Mouse (Mus musculus): ENCODE data around the gene Tnf. TPM values are rescaled to one million over a fixed set of nuclear protein-coding genes. Genes with fewer than 3 reads are reported as not detected.

Tnf gene
- total RNA-seq, 2 experiments from 2014 or later: not detected

DNA sequence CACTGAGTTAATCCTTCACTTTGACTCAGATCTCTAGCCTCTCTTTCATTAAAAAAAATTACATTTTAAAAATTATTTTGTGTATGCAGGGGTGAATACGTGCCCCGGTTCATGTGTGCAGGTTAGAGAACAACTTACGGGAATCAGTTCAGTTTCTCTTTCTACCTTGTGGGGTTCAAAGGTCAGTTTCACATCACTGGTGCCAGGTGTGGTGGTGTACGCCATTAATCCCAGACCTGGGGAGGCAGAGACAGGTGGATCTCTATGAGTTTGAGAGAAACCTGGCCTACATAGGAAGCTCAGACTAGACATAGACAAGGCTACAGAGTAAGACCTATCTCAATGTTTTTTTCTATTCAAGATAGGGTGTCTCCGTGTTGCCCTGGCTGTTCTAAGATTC, 11.3 kb upstream of the Tnf start:
- no peak for TF ChIP-seq CTCF (IDR thresholded peaks at IDR 0.05)
- Histone ChIP-seq H3K27ac (no peak overlapping the region), H3K4me3 (no peak overlapping the region)
- no peak for DNase-seq (ENCODE audit: extremely low spot score in 1 of 2, low spot score in 2 of 2)
- intact Hi-C loops (cut with DNase I): no loop called here

DNA sequence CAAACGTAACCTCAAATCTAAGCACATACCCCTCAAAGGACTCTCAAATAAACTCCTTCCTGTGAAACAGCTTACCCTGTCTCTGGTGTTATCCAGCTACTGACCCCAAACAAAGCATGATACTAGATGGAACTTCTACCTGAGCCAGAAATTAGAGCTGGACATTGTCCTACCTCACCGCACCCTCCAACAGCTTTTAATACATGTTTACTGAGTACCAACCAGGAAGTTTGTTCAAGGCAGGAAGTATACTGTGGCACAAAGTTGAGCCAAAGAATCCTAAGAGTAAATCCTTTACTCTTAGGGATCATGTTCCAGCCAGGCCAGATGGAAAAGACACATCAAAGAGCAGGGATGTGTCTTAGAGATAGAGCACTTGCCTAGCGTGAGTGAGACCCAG, 8.8 kb upstream of the Tnf start:
- no peak overlapping the region for H3K4me3 ChIP-seq
- no peak overlapping the region for H3K27ac ChIP-seq
- intact Hi-C loops (cut with DNase I): no loop called here
- no peak for TF ChIP-seq CTCF (IDR thresholded peaks at IDR 0.05)
- no peak for DNase-seq (ENCODE audit: extremely low spot score in 1 of 2, low spot score in 2 of 2)

DNA sequence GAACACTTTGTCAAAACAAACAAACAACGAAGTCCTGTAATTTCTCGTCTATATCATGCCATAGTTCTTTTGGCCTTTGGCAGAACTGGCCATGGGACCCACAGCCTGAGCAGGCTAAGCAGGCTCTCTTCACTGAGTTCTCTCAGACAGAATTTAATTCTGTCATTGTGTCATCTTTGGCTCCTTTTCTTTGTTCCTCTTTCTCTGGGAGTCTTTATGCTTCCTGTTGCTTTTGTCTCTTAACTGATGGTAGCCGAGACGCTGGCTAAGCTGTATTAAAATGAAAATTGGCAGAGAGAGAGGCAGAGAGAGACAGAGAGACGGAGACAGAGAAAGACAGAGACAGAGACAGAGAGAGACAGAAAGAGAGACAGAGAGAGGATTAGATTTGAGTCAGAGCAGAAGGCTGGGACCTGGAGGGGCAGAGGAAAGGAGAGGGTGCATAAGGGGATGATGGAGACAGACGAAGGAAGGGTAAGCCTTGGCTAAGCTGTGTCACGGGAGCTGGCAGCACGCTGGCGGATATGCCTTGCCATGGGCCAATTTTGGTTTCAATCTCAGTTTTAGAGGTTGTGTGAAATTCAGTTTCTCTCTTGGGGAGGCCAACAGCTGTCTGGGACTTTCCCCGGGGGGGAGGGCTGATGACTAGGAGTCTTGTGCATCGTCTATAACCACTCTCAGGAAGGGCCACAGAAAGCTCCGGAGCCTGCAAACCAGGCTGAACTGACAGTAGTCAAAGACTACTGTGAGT, 8.2 kb upstream of the Tnf start:
- intact Hi-C loops (cut with DNase I): no loop called here
- no peak for DNase-seq (ENCODE audit: extremely low spot score in 1 of 2, low spot score in 2 of 2)
- no peak overlapping the region for H3K4me3 ChIP-seq
- H3K27ac ChIP-seq: no peak overlapping the region
- no peak for TF ChIP-seq CTCF (IDR thresholded peaks at IDR 0.05)

DNA sequence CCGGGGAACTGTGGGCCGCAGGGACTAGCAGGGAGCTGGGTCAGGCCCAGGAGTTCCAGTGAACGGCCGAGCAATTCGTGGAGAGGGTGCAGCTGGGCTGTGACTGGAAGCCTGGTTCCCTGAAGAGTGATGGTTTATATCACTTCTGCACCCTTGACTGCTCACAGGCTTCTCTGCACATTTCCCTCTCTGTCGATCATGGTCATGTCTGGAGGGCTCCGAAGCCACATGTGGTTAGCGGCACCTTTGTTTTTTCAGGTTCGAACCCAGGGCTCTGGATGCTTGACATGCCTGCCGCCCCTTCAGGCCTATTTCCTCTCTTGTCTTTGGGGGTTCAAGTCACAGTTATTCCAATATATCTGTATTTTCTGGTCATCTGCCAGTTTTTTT, 3.6 kb upstream of the Tnf start:
- TF ChIP-seq CTCF (IDR thresholded peaks at IDR 0.05): no peak
- DNase-seq (ENCODE audit: extremely low spot score in 1 of 2, low spot score in 2 of 2): no peak
- Histone ChIP-seq H3K27ac (no peak overlapping the region), H3K4me3 (no peak overlapping the region)
- intact Hi-C loops (cut with DNase I): no loop called here

DNA sequence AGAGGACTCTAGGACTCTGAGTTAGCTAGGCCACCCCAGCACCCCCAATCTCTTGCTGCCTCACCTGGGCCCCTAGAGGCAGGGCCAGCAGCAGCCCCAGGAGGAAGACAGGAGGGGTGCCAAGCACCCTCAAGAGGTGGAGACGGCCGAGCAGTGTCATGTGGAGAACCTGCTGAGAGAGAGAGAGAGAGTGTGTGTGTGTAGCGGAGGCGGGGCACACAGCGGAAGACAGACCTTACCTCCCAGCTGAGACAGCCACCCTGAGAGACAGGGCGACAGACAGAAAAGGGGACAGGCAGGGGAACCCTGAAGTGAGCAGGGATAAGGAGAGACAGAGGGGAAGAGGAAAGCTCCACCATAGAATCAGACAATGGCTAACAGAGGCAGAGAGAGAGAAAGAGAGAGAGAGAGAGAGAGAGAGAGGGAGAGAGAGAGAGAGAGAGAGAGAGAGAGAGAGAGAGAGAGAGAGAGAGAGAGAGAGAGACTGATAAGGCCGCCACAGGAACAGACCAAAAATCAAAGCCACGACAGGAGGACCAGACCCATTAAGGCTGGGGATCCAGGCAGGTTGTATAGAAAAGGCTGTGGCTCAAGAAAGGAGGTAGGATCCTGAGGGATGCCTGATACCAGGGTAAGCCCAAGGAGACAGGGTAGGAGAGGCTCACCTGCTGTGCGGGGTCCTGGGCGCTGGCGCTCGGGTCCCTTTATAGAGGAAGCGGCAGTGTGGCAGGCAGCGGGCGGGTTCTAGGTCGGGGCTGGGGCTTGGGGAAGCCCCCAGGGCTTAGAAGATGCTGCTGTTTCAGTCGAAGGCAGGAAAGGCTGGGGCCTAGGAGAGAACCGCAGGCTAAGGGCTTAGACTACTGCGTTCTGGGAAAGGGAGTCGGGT, 2.9 kb upstream of the Tnf start, which contains the start of gene Lta:
Gene Lta (minus strand): TSS at position 858 of the 886 bp plus-strand sequence.
- Histone ChIP-seq H3K27ac (no peak within 1 kb of the TSS), H3K4me3 (no peak within 1 kb of the TSS)
- intact Hi-C loops (cut with DNase I): no loop called here
- no peak for TF ChIP-seq CTCF (IDR thresholded peaks at IDR 0.05)
- DNase-seq (ENCODE audit: extremely low spot score in 1 of 2, low spot score in 2 of 2): no peak

DNA sequence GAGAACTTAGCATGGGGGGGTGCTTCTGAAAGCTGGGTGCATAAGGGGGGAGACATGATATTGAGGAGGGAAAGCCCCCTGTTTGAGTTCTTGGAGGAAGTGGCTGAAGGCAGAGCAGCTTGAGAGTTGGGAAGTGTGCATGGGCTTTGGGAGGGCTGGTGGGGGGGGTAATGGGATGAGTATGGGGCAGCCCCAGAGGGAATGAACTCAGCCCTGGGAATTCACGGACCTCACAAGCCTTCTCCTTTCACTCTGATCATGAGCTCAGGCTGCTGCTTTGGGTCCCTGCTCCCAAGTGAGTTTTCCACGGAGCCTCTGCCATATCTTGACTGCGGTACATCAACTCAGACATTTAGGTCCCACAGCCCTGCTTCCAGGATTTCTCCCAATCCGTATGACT, 635 bp upstream of the Tnf start:
- Histone ChIP-seq H3K4me3 (no peak overlapping the region), H3K27ac (no peak overlapping the region)
- no peak for TF ChIP-seq CTCF (IDR thresholded peaks at IDR 0.05)
- intact Hi-C loops (cut with DNase I): no loop called here
- no peak for DNase-seq (ENCODE audit: extremely low spot score in 1 of 2, low spot score in 2 of 2)

DNA sequence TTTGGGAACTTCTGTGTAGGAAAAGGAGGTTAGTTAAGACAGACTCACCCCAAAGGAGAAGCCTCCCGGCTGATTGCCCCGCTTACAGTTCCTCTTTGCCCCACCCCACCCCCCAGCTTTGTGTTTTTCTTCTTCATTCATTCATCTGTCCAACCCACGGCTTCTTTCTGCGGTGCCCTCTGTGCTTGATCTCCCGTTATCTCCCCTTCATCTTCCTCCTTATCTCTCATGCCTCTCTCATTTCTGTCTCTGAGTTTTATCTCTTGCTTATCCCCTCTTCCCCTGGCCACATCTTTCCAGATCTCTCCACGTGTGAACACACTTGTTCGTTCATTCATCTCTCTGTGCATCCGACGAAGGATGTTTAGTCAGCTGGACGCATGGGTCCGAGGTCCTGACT, 679 bp downstream of the Tnf start:
- Histone ChIP-seq H3K4me3 (no peak overlapping the region), H3K27ac (no peak overlapping the region)
- intact Hi-C loops (cut with DNase I): no loop called here
- no peak for TF ChIP-seq CTCF (IDR thresholded peaks at IDR 0.05)
- no peak for DNase-seq (ENCODE audit: extremely low spot score in 1 of 2, low spot score in 2 of 2)

DNA sequence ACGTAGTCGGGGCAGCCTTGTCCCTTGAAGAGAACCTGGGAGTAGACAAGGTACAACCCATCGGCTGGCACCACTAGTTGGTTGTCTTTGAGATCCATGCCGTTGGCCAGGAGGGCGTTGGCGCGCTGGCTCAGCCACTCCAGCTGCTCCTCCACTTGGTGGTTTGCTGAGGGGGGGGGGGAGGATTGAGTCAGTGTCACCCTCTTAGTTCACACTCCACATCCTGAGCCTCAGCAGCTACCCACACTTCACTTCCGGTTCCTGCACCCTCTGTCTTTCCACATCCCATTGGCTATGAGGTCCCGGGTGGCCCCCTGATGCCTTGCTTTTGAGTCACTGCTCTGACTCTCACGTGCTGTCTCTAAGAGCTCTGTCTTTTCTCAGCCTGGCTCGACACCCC, 1.4 kb downstream of the Tnf start:
- intact Hi-C loops (cut with DNase I): no loop called here
- no peak for DNase-seq (ENCODE audit: extremely low spot score in 1 of 2, low spot score in 2 of 2)
- Histone ChIP-seq H3K27ac (no peak overlapping the region), H3K4me3 (no peak overlapping the region)
- no peak for TF ChIP-seq CTCF (IDR thresholded peaks at IDR 0.05)

DNA sequence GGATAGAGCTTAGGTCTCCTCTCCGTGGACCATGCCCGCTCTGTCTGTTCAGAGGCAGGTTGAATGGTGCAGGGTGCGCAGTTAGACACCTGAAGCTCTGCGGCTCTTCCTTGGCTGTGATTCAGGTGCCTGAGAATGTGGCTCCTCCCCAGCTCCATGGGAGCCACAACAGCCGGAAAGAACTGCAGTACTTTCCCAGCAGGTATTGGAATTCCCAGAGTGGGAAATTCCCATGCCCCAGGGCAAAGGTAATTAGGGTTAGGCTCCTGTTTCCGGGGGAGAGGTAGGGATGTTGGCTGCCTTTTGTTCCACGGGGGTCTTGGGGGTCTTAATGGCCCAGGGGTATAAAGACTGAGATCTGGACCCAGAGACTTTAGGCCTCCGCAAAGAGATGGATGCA, 2.9 kb downstream of the Tnf start:
- TF ChIP-seq CTCF (IDR thresholded peaks at IDR 0.05): no peak
- Histone ChIP-seq H3K4me3 (no peak overlapping the region), H3K27ac (no peak overlapping the region)
- no peak for DNase-seq (ENCODE audit: extremely low spot score in 1 of 2, low spot score in 2 of 2)
- intact Hi-C loops (cut with DNase I): no loop called here

DNA sequence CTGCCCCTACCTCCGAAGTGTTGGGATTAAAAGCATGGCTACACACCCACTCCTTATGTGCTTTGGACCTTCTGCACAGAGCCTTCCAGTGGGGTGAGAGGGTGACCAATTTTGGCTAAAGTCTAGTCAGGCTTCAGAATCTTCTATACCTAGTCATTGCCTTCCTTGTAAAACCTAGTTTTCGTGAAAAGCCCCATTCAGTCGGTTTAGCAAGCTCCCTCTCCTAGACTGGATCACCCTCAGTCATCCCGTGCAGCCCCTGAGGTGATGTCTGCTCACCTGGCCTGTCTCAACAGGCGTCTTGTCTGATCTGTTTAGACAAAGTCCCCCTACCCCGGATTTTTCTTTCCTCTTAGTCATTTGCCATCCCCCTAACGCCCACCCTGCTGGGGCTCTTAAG, 3.8 kb downstream of the Tnf start:
- TF ChIP-seq CTCF (IDR thresholded peaks at IDR 0.05): no peak
- Histone ChIP-seq H3K4me3 (no peak overlapping the region), H3K27ac (no peak overlapping the region)
- intact Hi-C loops (cut with DNase I): no loop called here
- DNase-seq (ENCODE audit: extremely low spot score in 1 of 2, low spot score in 2 of 2): no peak

DNA sequence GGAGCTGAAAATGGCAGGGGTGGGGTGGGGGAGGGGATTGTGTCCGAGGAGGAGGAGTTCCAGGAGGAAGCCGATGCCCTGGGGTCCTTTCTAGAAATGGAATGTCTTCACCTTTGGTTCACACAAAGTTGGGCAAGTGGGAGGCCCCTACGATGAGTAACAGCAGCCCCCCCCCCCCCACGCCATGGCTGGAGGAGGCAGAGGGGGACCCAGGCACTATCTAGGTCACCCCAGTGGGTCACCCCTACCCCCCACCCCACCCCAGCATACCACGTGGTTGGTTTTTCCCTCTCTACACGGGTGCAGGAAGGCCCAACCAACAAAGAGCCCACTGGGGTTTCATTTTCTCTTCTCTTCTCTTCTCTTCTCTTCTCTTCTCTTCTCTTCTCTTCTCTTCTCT, 4.7 kb downstream of the Tnf start:
- no peak for DNase-seq (ENCODE audit: extremely low spot score in 1 of 2, low spot score in 2 of 2)
- no peak for TF ChIP-seq CTCF (IDR thresholded peaks at IDR 0.05)
- intact Hi-C loops (cut with DNase I): no loop called here
- Histone ChIP-seq H3K4me3 (no peak overlapping the region), H3K27ac (no peak overlapping the region)

DNA sequence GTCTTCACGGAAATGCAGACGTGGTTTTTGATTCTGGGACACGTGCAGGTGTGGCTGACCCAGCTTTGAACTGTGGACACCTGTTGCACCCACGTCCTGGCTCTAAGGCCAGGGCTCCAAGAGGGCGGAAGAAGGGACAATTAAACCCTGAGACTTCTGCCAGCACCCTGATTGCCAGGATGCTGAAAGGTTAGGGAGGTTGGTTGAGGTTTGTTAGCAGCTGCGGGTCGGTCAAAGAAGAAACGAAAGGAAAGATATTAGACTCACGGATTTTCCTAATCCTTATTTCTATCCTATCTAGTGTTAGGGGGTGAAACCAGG, 5.5 kb downstream of the Tnf start:
- intact Hi-C loops (cut with DNase I): no loop called here
- Histone ChIP-seq H3K27ac (no peak overlapping the region), H3K4me3 (peak overlapping the region; percentile 47)
- no peak for TF ChIP-seq CTCF (IDR thresholded peaks at IDR 0.05)
- DNase-seq (ENCODE audit: extremely low spot score in 1 of 2, low spot score in 2 of 2): no peak
